Mouse (Mus musculus): ENCODE measurements around the gene Abca5.

Gene Abca5

GRCm38 (mm10) chr11:110303411-110303810 lies 34.1 kb downstream of the Abca5 start:
- no peak for DNase-seq (ENCODE audit: low read depth in 2 of 2, low spot score in 2 of 2)

GRCm38 (mm10) chr11:110297917-110298533 lies 39.5 kb downstream of the Abca5 start:
- no peak for DNase-seq (ENCODE audit: low read depth in 2 of 2, low spot score in 2 of 2)

- no peak for DNase-seq (ENCODE audit: low read depth in 2 of 2, low spot score in 2 of 2)
These were observed 46.9 kb downstream of the Abca5 start for GRCm38 (mm10) chr11:110290586-110290985.

GRCm38 (mm10) chr11:110288423-110288822 lies 49.1 kb downstream of the Abca5 start:
- DNase-seq (ENCODE audit: low read depth in 2 of 2, low spot score in 2 of 2): no peak

GRCm38 (mm10) chr11:110287694-110288093 lies 49.8 kb downstream of the Abca5 start:
- no peak for DNase-seq (ENCODE audit: low read depth in 2 of 2, low spot score in 2 of 2)

- DNase-seq (ENCODE audit: low read depth in 2 of 2, low spot score in 2 of 2): no peak
These were observed 51.2 kb downstream of the Abca5 start for GRCm38 (mm10) chr11:110286331-110286730.

GRCm38 (mm10) chr11:110284849-110285248 lies 52.7 kb downstream of the Abca5 start:
- DNase-seq (ENCODE audit: low read depth in 2 of 2, low spot score in 2 of 2): no peak

GRCm38 (mm10) chr11:110284185-110284787 lies 53.2 kb downstream of the Abca5 start:
- no peak for DNase-seq (ENCODE audit: low read depth in 2 of 2, low spot score in 2 of 2)

- DNase-seq (ENCODE audit: low read depth in 2 of 2, low spot score in 2 of 2): no peak
These were observed 62.7 kb downstream of the Abca5 start for GRCm38 (mm10) chr11:110274794-110275193.

GRCm38 (mm10) chr11:110271745-110272144 lies 65.8 kb downstream of the Abca5 start:
- peak; percentile 23 to 50 for DNase-seq (ENCODE audit: low read depth in 2 of 2, low spot score in 2 of 2)

- peak; percentile 80 to 87 for DNase-seq (ENCODE audit: low read depth in 2 of 2, low spot score in 2 of 2)
These were observed 69.2 kb downstream of the Abca5 start for GRCm38 (mm10) chr11:110268244-110268844.

GRCm38 (mm10) chr11:110267232-110267631 lies 70.3 kb downstream of the Abca5 start:
- no peak for DNase-seq (ENCODE audit: low read depth in 2 of 2, low spot score in 2 of 2)

GRCm38 (mm10) chr11:110266757-110267156 lies 70.8 kb downstream of the Abca5 start:
- DNase-seq (ENCODE audit: low read depth in 2 of 2, low spot score in 2 of 2): no peak

- no peak for DNase-seq (ENCODE audit: low read depth in 2 of 2, low spot score in 2 of 2)
These were observed 75.6 kb downstream of the Abca5 start for GRCm38 (mm10) chr11:110261867-110262266.

- DNase-seq (ENCODE audit: low read depth in 2 of 2, low spot score in 2 of 2): no peak
These were observed 79.6 kb downstream of the Abca5 start for GRCm38 (mm10) chr11:110257911-110258310.

GRCm38 (mm10) chr11:110257061-110257460 lies 80.5 kb downstream of the Abca5 start:
- DNase-seq (ENCODE audit: low read depth in 2 of 2, low spot score in 2 of 2): no peak

- DNase-seq (ENCODE audit: low read depth in 2 of 2, low spot score in 2 of 2): no peak
These were observed 85.3 kb downstream of the Abca5 start for GRCm38 (mm10) chr11:110252256-110252655.

GRCm38 (mm10) chr11:110251534-110251933 lies 86.0 kb downstream of the Abca5 start, which contains the start of gene Abca6:
TSS of gene Abca6 (minus strand) at chr11:110251776.
- no peak for DNase-seq (ENCODE audit: low read depth in 2 of 2, low spot score in 2 of 2)

- DNase-seq (ENCODE audit: low read depth in 2 of 2, low spot score in 2 of 2): no peak
These were observed 92.8 kb downstream of the Abca5 start for GRCm38 (mm10) chr11:110244730-110245129.

GRCm38 (mm10) chr11:110237466-110237865 lies 100.0 kb downstream of the Abca5 start:
- DNase-seq (ENCODE audit: low read depth in 2 of 2, low spot score in 2 of 2): no peak

GRCm38 (mm10) chr11:110232975-110233374 lies 104.5 kb downstream of the Abca5 start:
- no peak for DNase-seq (ENCODE audit: low read depth in 2 of 2, low spot score in 2 of 2)

Measured in CD8-positive naive resting alpha-beta T cell, adult 2 months (primary cell).